Mouse (Mus musculus): ENCODE data around the gene Pus7l. TPM values are rescaled to one million over a fixed set of nuclear protein-coding genes. Genes with fewer than 3 reads are reported as not detected.
"Not testable (repeated sequence)": the region's sequence is repeated elsewhere in the genome, so short reads cannot be mapped to it uniquely, and the experiment has no call there.

Gene Pus7l
- polyA plus RNA-seq, 1 experiment = not detected

GRCm38 (mm10) chr15:94523251-94523650 is 20.1 kb downstream of the Pus7l start:
- Histone ChIP-seq H3K4me1 (ENCODE audit: control insufficient read depth, insufficient read depth, low read length) (no peaks in the 10 kb centered on the region), H3K27ac (ENCODE audit: insufficient read depth, low read depth, low read length) (no peak overlapping the region), H3K4me3 (ENCODE audit: insufficient read depth, low read depth, low read length) (no peak overlapping the region)
- WGBS = 92% methylated on average over 28 of the region's 28 CpGs
- no peak for TF ChIP-seq CTCF (IDR thresholded peaks at IDR 0.05; ENCODE audit: insufficient read depth, low read depth, low read length)

- 81% methylated on average over 5 of the region's 5 CpGs for WGBS
Observed at GRCm38 (mm10) chr15:94520959-94521358, 22.4 kb downstream of the Pus7l start.

GRCm38 (mm10) chr15:94520205-94520900 is 23.0 kb downstream of the Pus7l start:
- Histone ChIP-seq H3K27ac (ENCODE audit: insufficient read depth, low read depth, low read length) (no peak overlapping the region), H3K4me1 (ENCODE audit: control insufficient read depth, insufficient read depth, low read length) (no peaks in the 10 kb centered on the region), H3K4me3 (ENCODE audit: insufficient read depth, low read depth, low read length) (no peak overlapping the region)
- no peak for TF ChIP-seq POLR2A (IDR thresholded peaks at IDR 0.05; ENCODE audit: insufficient read depth, low read depth, low read length)
- TF ChIP-seq CTCF (IDR thresholded peaks at IDR 0.05; ENCODE audit: insufficient read depth, low read depth, low read length) = no peak
- WGBS = 35% methylated on average over 9 of the region's 9 CpGs

More at GRCm38 (mm10) chr15:94520959-94521358, 22.4 kb downstream of the Pus7l start:
- Histone ChIP-seq H3K27ac (ENCODE audit: insufficient read depth, low read depth, low read length) (no peak overlapping the region), H3K4me3 (ENCODE audit: insufficient read depth, low read depth, low read length) (no peak overlapping the region), H3K4me1 (ENCODE audit: control insufficient read depth, insufficient read depth, low read length) (no peaks in the 10 kb centered on the region)
- TF ChIP-seq CTCF (IDR thresholded peaks at IDR 0.05; ENCODE audit: insufficient read depth, low read depth, low read length) (no peak), POLR2A (IDR thresholded peaks at IDR 0.05; ENCODE audit: insufficient read depth, low read depth, low read length) (no peak)

- TF ChIP-seq CTCF (IDR thresholded peaks at IDR 0.05; ENCODE audit: insufficient read depth, low read depth, low read length) = no peak
- no peak for TF ChIP-seq POLR2A (IDR thresholded peaks at IDR 0.05; ENCODE audit: insufficient read depth, low read depth, low read length)
- H3K4me3 ChIP-seq (ENCODE audit: insufficient read depth, low read depth, low read length) = no peak overlapping the region
- no peak overlapping the region for H3K27ac ChIP-seq (ENCODE audit: insufficient read depth, low read depth, low read length)
- H3K4me1 ChIP-seq (ENCODE audit: control insufficient read depth, insufficient read depth, low read length) = no peaks in the 10 kb centered on the region
- 61% methylated on average over 16 of the region's 16 CpGs for WGBS
Observed at GRCm38 (mm10) chr15:94517913-94518491, 25.3 kb downstream of the Pus7l start.

GRCm38 (mm10) chr15:94503451-94504215 is 39.7 kb downstream of the Pus7l start:
- no peaks in the 10 kb centered on the region for H3K4me1 ChIP-seq (ENCODE audit: control insufficient read depth, insufficient read depth, low read length)
- TF ChIP-seq CTCF (IDR thresholded peaks at IDR 0.05; ENCODE audit: insufficient read depth, low read depth, low read length) (no peak), POLR2A (IDR thresholded peaks at IDR 0.05; ENCODE audit: insufficient read depth, low read depth, low read length) (no peak)
- WGBS = 55% methylated on average over 12 of the region's 12 CpGs

GRCm38 (mm10) chr15:94499260-94499659 is 44.1 kb downstream of the Pus7l start:
- WGBS = 93% methylated on average over 1 of the region's 1 CpGs
- TF ChIP-seq CTCF (IDR thresholded peaks at IDR 0.05; ENCODE audit: insufficient read depth, low read depth, low read length) = no peak
- TF ChIP-seq POLR2A (IDR thresholded peaks at IDR 0.05; ENCODE audit: insufficient read depth, low read depth, low read length) = no peak
- no peak overlapping the region for H3K4me3 ChIP-seq (ENCODE audit: insufficient read depth, low read depth, low read length)

More at GRCm38 (mm10) chr15:94503451-94504215, 39.7 kb downstream of the Pus7l start:
- H3K4me3 ChIP-seq (ENCODE audit: insufficient read depth, low read depth, low read length) = no peak overlapping the region
- H3K27ac ChIP-seq (ENCODE audit: insufficient read depth, low read depth, low read length) = no peak overlapping the region

GRCm38 (mm10) chr15:94495936-94496335 is 47.4 kb downstream of the Pus7l start:
- Histone ChIP-seq H3K27ac (ENCODE audit: insufficient read depth, low read depth, low read length) (no peak overlapping the region), H3K4me3 (ENCODE audit: insufficient read depth, low read depth, low read length) (no peak overlapping the region), H3K4me1 (ENCODE audit: control insufficient read depth, insufficient read depth, low read length) (no peaks in the 10 kb centered on the region)
- TF ChIP-seq CTCF (IDR thresholded peaks at IDR 0.05; ENCODE audit: insufficient read depth, low read depth, low read length) = no peak
- TF ChIP-seq POLR2A (IDR thresholded peaks at IDR 0.05; ENCODE audit: insufficient read depth, low read depth, low read length) = no peak
- WGBS = 76% methylated on average over 10 of the region's 10 CpGs

More at GRCm38 (mm10) chr15:94499260-94499659, 44.1 kb downstream of the Pus7l start:
- no peaks in the 10 kb centered on the region for H3K4me1 ChIP-seq (ENCODE audit: control insufficient read depth, insufficient read depth, low read length)
- H3K27ac ChIP-seq (ENCODE audit: insufficient read depth, low read depth, low read length) = no peak overlapping the region

- TF ChIP-seq CTCF (IDR thresholded peaks at IDR 0.05; ENCODE audit: insufficient read depth, low read depth, low read length) = no peak
- no peak for TF ChIP-seq POLR2A (IDR thresholded peaks at IDR 0.05; ENCODE audit: insufficient read depth, low read depth, low read length)
- Histone ChIP-seq H3K27ac (ENCODE audit: insufficient read depth, low read depth, low read length) (no peak overlapping the region), H3K4me1 (ENCODE audit: control insufficient read depth, insufficient read depth, low read length) (no peaks in the 10 kb centered on the region), H3K4me3 (ENCODE audit: insufficient read depth, low read depth, low read length) (no peak overlapping the region)
- 95% methylated on average over 1 of the region's 1 CpGs for WGBS
Observed at GRCm38 (mm10) chr15:94494445-94494844, 48.9 kb downstream of the Pus7l start.

GRCm38 (mm10) chr15:94489433-94489832 is 53.9 kb downstream of the Pus7l start:
- Histone ChIP-seq H3K4me1 (ENCODE audit: control insufficient read depth, insufficient read depth, low read length) (no peaks in the 10 kb centered on the region), H3K27ac (ENCODE audit: insufficient read depth, low read depth, low read length) (no peak overlapping the region), H3K4me3 (ENCODE audit: insufficient read depth, low read depth, low read length) (no peak overlapping the region)
- WGBS = 92% methylated on average over 2 of the region's 2 CpGs
- TF ChIP-seq POLR2A (IDR thresholded peaks at IDR 0.05; ENCODE audit: insufficient read depth, low read depth, low read length) (no peak), CTCF (IDR thresholded peaks at IDR 0.05; ENCODE audit: insufficient read depth, low read depth, low read length) (no peak)

- H3K27ac ChIP-seq (ENCODE audit: insufficient read depth, low read depth, low read length); H3K4me3 ChIP-seq (ENCODE audit: insufficient read depth, low read depth, low read length): not testable (repeated sequence)
- WGBS = 89% methylated on average over 2 of the region's 2 CpGs
Observed at GRCm38 (mm10) chr15:94488028-94488427, 55.3 kb downstream of the Pus7l start.

More at GRCm38 (mm10) chr15:94488028-94488427, 55.3 kb downstream of the Pus7l start:
- not testable (repeated sequence) for H3K4me1 ChIP-seq (ENCODE audit: control insufficient read depth, insufficient read depth, low read length)
